Mouse (Mus musculus): ENCODE data around the gene Rps6kb2. TPM values are rescaled to one million over a fixed set of nuclear protein-coding genes. Genes with fewer than 3 reads are reported as not detected.

The Rps6kb2 gene
- polyA plus RNA-seq, 1 experiment from 2014 or later = 42.2 TPM

- Histone ChIP-seq H3K9ac (peak overlapping the region; percentile 3; the same call in 1 of the 2 replicates), H3K4me3 (no peak overlapping the region), H3K9me3 (replicated peaks) (no peaks in the 10 kb centered on the region), H3K4me1 (replicated peaks) (peaks cover 11% of the 10 kb centered on the region), H3K27ac (peak overlapping the region; percentile 62), H3K36me3 (peaks cover 54% of the 10 kb centered on the region), H3K27me3 (no peaks in the 10 kb centered on the region), H3K4me2 (peak overlapping the region; percentile 7; the same call in 1 of the 2 replicates)
- ATAC-seq (replicated peaks; ENCODE audit: insufficient number of reproducible peaks, insufficient read depth, low FRiP score, low read depth) = no peak; the same call in 1 of the 2 replicates
- WGBS = 29% methylated on average over 5 of the region's 5 CpGs
These were observed 49.3 kb downstream of the Rps6kb2 start for GRCm38 (mm10) chr19:4113806-4114230.

- H3K27me3 ChIP-seq = no peaks in the 10 kb centered on the region
- H3K36me3 ChIP-seq = peaks cover 54% of the 10 kb centered on the region
- peak overlapping the region; percentile 3; the same call in 1 of the 2 replicates for H3K9ac ChIP-seq
- H3K4me1 ChIP-seq (replicated peaks) = peaks cover 11% of the 10 kb centered on the region
- 52% methylated on average over 13 of the region's 13 CpGs for WGBS
- no peaks in the 10 kb centered on the region for H3K9me3 ChIP-seq (replicated peaks)
- peak overlapping the region; percentile 62 for H3K27ac ChIP-seq
- peak overlapping the region; percentile 7; the same call in 1 of the 2 replicates for H3K4me2 ChIP-seq
- no peak overlapping the region for H3K4me3 ChIP-seq
- ATAC-seq (replicated peaks; ENCODE audit: insufficient number of reproducible peaks, insufficient read depth, low FRiP score, low read depth) = peak; percentile 16; the same call in 1 of the 2 replicates
These were observed 49.9 kb downstream of the Rps6kb2 start for GRCm38 (mm10) chr19:4113186-4113805.

GRCm38 (mm10) chr19:4112063-4112960, 50.8 kb downstream of the Rps6kb2 start:
- Histone ChIP-seq H3K9me3 (replicated peaks) (no peaks in the 10 kb centered on the region), H3K27ac (no peak overlapping the region), H3K4me2 (no peak overlapping the region), H3K4me1 (replicated peaks) (peaks cover 11% of the 10 kb centered on the region), H3K4me3 (no peak overlapping the region), H3K9ac (no peak overlapping the region), H3K36me3 (peaks cover 46% of the 10 kb centered on the region), H3K27me3 (no peaks in the 10 kb centered on the region)
- no peak for ATAC-seq (replicated peaks; ENCODE audit: insufficient number of reproducible peaks, insufficient read depth, low FRiP score, low read depth)
- WGBS = 95% methylated on average over 26 of the region's 26 CpGs

GRCm38 (mm10) chr19:4108535-4108934, 54.6 kb downstream of the Rps6kb2 start:
- ATAC-seq (replicated peaks; ENCODE audit: insufficient number of reproducible peaks, insufficient read depth, low FRiP score, low read depth) = no peak
- Histone ChIP-seq H3K27me3 (no peaks in the 10 kb centered on the region), H3K9ac (no peak overlapping the region), H3K4me3 (no peak overlapping the region), H3K4me2 (no peak overlapping the region), H3K27ac (no peak overlapping the region), H3K36me3 (peaks cover 28% of the 10 kb centered on the region), H3K9me3 (replicated peaks) (no peaks in the 10 kb centered on the region), H3K4me1 (replicated peaks) (peaks cover 6% of the 10 kb centered on the region)
- whole genome bisulfite sequencing = 82% methylated on average over 9 of the region's 9 CpGs

- Histone ChIP-seq H3K9me3 (replicated peaks) (no peaks in the 10 kb centered on the region), H3K9ac (no peak overlapping the region), H3K36me3 (peaks cover 24% of the 10 kb centered on the region; the same call in 1 of the 2 replicates), H3K27ac (no peak overlapping the region), H3K4me2 (no peak overlapping the region), H3K27me3 (peaks cover 11% of the 10 kb centered on the region), H3K4me1 (replicated peaks) (no peaks in the 10 kb centered on the region), H3K4me3 (no peak overlapping the region)
- ATAC-seq (replicated peaks; ENCODE audit: insufficient number of reproducible peaks, insufficient read depth, low FRiP score, low read depth) = no peak
- 90% methylated on average over 14 of the region's 14 CpGs for WGBS
These were observed 56.5 kb downstream of the Rps6kb2 start for GRCm38 (mm10) chr19:4106654-4107053.

GRCm38 (mm10) chr19:4104675-4105194, 58.4 kb downstream of the Rps6kb2 start:
- WGBS = 84% methylated on average over 16 of the region's 16 CpGs
- Histone ChIP-seq H3K4me3 (no peak overlapping the region), H3K36me3 (peaks cover 18% of the 10 kb centered on the region; the same call in 1 of the 2 replicates), H3K9me3 (replicated peaks) (no peaks in the 10 kb centered on the region), H3K27me3 (peaks cover 20% of the 10 kb centered on the region), H3K4me2 (no peak overlapping the region), H3K9ac (no peak overlapping the region), H3K4me1 (replicated peaks) (peaks cover 16% of the 10 kb centered on the region), H3K27ac (no peak overlapping the region)
- ATAC-seq (replicated peaks; ENCODE audit: insufficient number of reproducible peaks, insufficient read depth, low FRiP score, low read depth) = no peak

Other genes with a start within 250 kb of the Rps6kb2 start
- 1.6 and 4.0 TPM in 2 replicates for gene Aldh3b1, start 233.5 kb downstream of the Rps6kb2 start, polyA plus RNA-seq (2015; fragmentation: Nextera tagmentation; extraction: Ambion mirVana)
- gene Unc93b1, start 228.2 kb downstream of the Rps6kb2 start, polyA plus RNA-seq (2015; fragmentation: Nextera tagmentation; extraction: Ambion mirVana) = 15.0 and 21.8 TPM in 2 replicates
- gene Aldh3b3, start 204.7 kb downstream of the Rps6kb2 start, polyA plus RNA-seq (2015; fragmentation: Nextera tagmentation; extraction: Ambion mirVana) = not detected in 2 replicates
- gene Aldh3b2, start 191.0 kb downstream of the Rps6kb2 start, polyA plus RNA-seq (2015; fragmentation: Nextera tagmentation; extraction: Ambion mirVana) = 0.16 and 1.2 TPM in 2 replicates
- 11.3 and 12.9 TPM in 2 replicates for gene Acy3, start 176.8 kb downstream of the Rps6kb2 start, polyA plus RNA-seq (2015; fragmentation: Nextera tagmentation; extraction: Ambion mirVana)
- not detected in 2 replicates for gene Tbx10, start 170.6 kb downstream of the Rps6kb2 start, polyA plus RNA-seq (2015; fragmentation: Nextera tagmentation; extraction: Ambion mirVana)
- 53.0 and 55.9 TPM in 2 replicates for gene Nudt8, start 162.8 kb downstream of the Rps6kb2 start, polyA plus RNA-seq (2015; fragmentation: Nextera tagmentation; extraction: Ambion mirVana)
- gene Gm49405, start 162.7 kb downstream of the Rps6kb2 start, polyA plus RNA-seq (2015; fragmentation: Nextera tagmentation; extraction: Ambion mirVana) = 4.5 and 5.4 TPM in 2 replicates
- gene Doc2g, start 160.0 kb downstream of the Rps6kb2 start, polyA plus RNA-seq (2015; fragmentation: Nextera tagmentation; extraction: Ambion mirVana) = 72.2 and 80.1 TPM in 2 replicates
- gene Ndufv1, start 150.5 kb downstream of the Rps6kb2 start, polyA plus RNA-seq (2015; fragmentation: Nextera tagmentation; extraction: Ambion mirVana) = 513 and 534 TPM in 2 replicates
- 387 and 406 TPM in 2 replicates for gene Gstp1, start 125.4 kb downstream of the Rps6kb2 start, polyA plus RNA-seq (2015; fragmentation: Nextera tagmentation; extraction: Ambion mirVana)
- 9.2 and 11.1 TPM in 2 replicates for gene Gstp2, start 117.3 kb downstream of the Rps6kb2 start, polyA plus RNA-seq (2015; fragmentation: Nextera tagmentation; extraction: Ambion mirVana)
- 0.30 and 0.93 TPM in 2 replicates for gene Gstp3, start 103.8 kb downstream of the Rps6kb2 start, polyA plus RNA-seq (2015; fragmentation: Nextera tagmentation; extraction: Ambion mirVana)
- not detected in 2 replicates for gene Cabp2, start 81.8 kb downstream of the Rps6kb2 start, polyA plus RNA-seq (2015; fragmentation: Nextera tagmentation; extraction: Ambion mirVana)
- gene Cdk2ap2, start 66.2 kb downstream of the Rps6kb2 start, polyA plus RNA-seq (2015; fragmentation: Nextera tagmentation; extraction: Ambion mirVana) = 63.6 and 81.7 TPM in 2 replicates
- 17.2 and 26.5 TPM in 2 replicates for gene Pitpnm1, start 63.4 kb downstream of the Rps6kb2 start, polyA plus RNA-seq (2015; fragmentation: Nextera tagmentation; extraction: Ambion mirVana)
- 78.1 and 92.5 TPM in 2 replicates for gene Aip, start 37.5 kb downstream of the Rps6kb2 start, polyA plus RNA-seq (2015; fragmentation: Nextera tagmentation; extraction: Ambion mirVana)
- gene Gpr152, start 23.6 kb downstream of the Rps6kb2 start, polyA plus RNA-seq (2015; fragmentation: Nextera tagmentation; extraction: Ambion mirVana) = 0.04 TPM in 1 of 2 replicates, not detected in the other
- not detected in 2 replicates for gene Cabp4, start 19.3 kb downstream of the Rps6kb2 start, polyA plus RNA-seq (2015; fragmentation: Nextera tagmentation; extraction: Ambion mirVana)
- gene Coro1b, start 14.7 kb downstream of the Rps6kb2 start, polyA plus RNA-seq (2015; fragmentation: Nextera tagmentation; extraction: Ambion mirVana) = 114 and 137 TPM in 2 replicates
- 3.6 and 33.8 TPM in 2 replicates for gene Ptprcap, start 9.8 kb downstream of the Rps6kb2 start, polyA plus RNA-seq (2015; fragmentation: Nextera tagmentation; extraction: Ambion mirVana)
- gene Carns1, start 12.1 kb upstream of the Rps6kb2 start, polyA plus RNA-seq (2015; fragmentation: Nextera tagmentation; extraction: Ambion mirVana) = 12.3 TPM in 2 replicates
- gene Tbc1d10c, start 27.9 kb upstream of the Rps6kb2 start, polyA plus RNA-seq (2015; fragmentation: Nextera tagmentation; extraction: Ambion mirVana) = 3.0 and 14.9 TPM in 2 replicates
- 666 and 734 TPM in 2 replicates for gene Ppp1ca, start 28.7 kb upstream of the Rps6kb2 start, polyA plus RNA-seq (2015; fragmentation: Nextera tagmentation; extraction: Ambion mirVana)
- 17.3 and 24.1 TPM in 2 replicates for gene Rad9a, start 38.3 kb upstream of the Rps6kb2 start, polyA plus RNA-seq (2015; fragmentation: Nextera tagmentation; extraction: Ambion mirVana)
- 0.96 and 1.9 TPM in 2 replicates for gene Clcf1, start 50.9 kb upstream of the Rps6kb2 start, polyA plus RNA-seq (2015; fragmentation: Nextera tagmentation; extraction: Ambion mirVana)
- gene AC109138.7, start 51.0 kb upstream of the Rps6kb2 start, polyA plus RNA-seq (2015; fragmentation: Nextera tagmentation; extraction: Ambion mirVana) = not detected in 2 replicates
- gene Pold4, start 68.5 kb upstream of the Rps6kb2 start, polyA plus RNA-seq (2015; fragmentation: Nextera tagmentation; extraction: Ambion mirVana) = 17.1 and 24.1 TPM in 2 replicates
- gene Ssh3, start 105.8 kb upstream of the Rps6kb2 start, polyA plus RNA-seq (2015; fragmentation: Nextera tagmentation; extraction: Ambion mirVana) = 6.0 and 10.7 TPM in 2 replicates
- gene Ankrd13d, start 119.8 kb upstream of the Rps6kb2 start, polyA plus RNA-seq (2015; fragmentation: Nextera tagmentation; extraction: Ambion mirVana) = 1.1 and 2.7 TPM in 2 replicates
- gene Grk2, start 142.9 kb upstream of the Rps6kb2 start, polyA plus RNA-seq (2015; fragmentation: Nextera tagmentation; extraction: Ambion mirVana) = 9.8 and 18.2 TPM in 2 replicates
- 29.5 and 37.2 TPM in 2 replicates for gene Kdm2a, start 234.9 kb upstream of the Rps6kb2 start, polyA plus RNA-seq (2015; fragmentation: Nextera tagmentation; extraction: Ambion mirVana)